Mouse (Mus musculus) testis, adult 2 months (tissue): Measurements from ENCODE around the gene Krt71.

Experiments used
- CTCF ChIP-seq: fragments of 200-500 bp; IDR thresholded peaks from 2 replicates; pipeline ENCODE4 v1.5.1; 2012; ENCODE audit warnings: low read depth, mild to moderate bottlenecking, inconsistent platforms, low read length, moderate library complexity; ENCODE audit not compliant: control insufficient read depth, insufficient read depth, insufficient replicate concordance
- POLR2A ChIP-seq: fragments of 200-500 bp; IDR thresholded peaks from 2 replicates; pipeline ENCODE4 v1.6.1; 2012; ENCODE audit warnings: low read depth, mild to moderate bottlenecking, inconsistent platforms, low read length, moderate library complexity; ENCODE audit not compliant: control insufficient read depth

DNA sequence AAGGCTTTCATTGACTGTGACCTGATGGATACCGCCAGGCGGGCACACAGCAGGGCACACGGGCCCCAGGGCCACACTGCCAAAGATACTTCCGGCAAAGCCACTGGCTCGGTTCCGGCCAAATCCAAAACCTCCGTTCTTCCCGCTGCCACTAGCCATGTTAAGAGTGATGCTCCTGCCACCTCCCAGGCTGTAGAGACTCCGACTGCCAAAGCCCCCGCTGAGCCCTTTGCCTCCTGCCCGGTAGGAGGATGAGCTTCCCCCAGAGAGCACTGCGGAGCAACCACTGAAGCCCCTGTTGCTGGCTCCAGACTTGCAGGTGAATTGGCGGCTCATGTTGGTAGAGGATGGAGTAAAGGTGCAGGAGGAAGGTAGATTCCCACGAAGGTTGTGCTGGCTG, at the start of gene Krt71:
- TF ChIP-seq POLR2A (no peak), CTCF (no peak)
